Mouse (Mus musculus): ENCODE results near the gene Coa3. TPM values are rescaled to one million over a fixed set of nuclear protein-coding genes. Genes with fewer than 3 reads are reported as not detected.

Gene Coa3
- polyA plus RNA-seq, 1 experiment from 2014 or later: 201 TPM

DNA sequence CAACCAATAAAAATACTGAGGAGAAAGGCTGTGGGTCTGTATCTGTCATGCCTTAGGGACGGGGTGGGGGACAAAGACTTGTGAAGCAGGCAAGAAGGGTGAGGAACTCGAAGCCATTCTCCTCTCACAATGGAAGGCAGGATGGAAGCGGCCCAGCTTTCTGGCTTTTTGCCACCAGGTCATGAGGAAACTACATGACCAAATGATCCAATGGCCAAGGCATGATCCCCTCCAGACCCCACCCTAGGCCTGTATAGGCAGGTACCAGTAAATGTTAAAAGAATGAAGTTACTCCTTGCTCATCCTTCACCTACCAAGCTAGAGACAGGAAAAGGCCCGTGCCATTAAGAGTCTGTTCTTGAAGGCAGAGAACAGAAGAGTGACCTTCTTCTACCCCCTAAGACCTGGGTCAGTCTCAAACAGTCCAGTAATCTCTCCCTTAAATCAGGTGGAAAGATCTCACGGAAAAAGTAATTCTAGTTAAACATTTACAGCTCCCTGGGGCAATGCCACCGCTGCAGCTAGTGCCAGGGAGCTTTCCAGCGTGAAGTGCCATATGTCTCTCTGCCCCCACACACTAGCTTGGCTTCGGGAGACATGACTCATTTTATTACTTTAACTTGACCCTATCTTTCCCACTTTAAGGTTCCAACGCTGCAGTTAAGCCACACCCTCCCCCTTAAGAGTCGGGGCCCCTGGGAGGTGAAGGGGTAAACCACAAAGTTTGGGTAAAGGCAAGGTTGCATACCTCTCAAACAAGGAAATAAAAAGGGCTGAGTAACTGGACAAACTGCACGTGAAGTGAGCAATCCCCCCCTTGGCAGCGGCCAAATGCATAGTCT is 1.3 kb downstream of the Coa3 start:
- H3K27me3 ChIP-seq (replicated peaks): no peaks in the 10 kb centered on the region
- H3K4me1 ChIP-seq: peaks cover 24% of the 10 kb centered on the region
- H3K9me3 ChIP-seq: no peaks in the 10 kb centered on the region
- peak overlapping the region; percentile 73 for H3K4me3 ChIP-seq
- H3K36me3 ChIP-seq: 0 out of 2 replicates have a peak, but pooled peaks cover 6% of the 10 kb centered on the region
- no peak for ATAC-seq (ENCODE audit: low FRiP score, low read depth)
- peak overlapping the region; percentile 93 for H3K4me2 ChIP-seq (replicated peaks)
- 65% methylated on average over 12 of the region's 12 CpGs for WGBS
- H3K27ac ChIP-seq: no peak overlapping the region
- peak overlapping the region; percentile 73 for H3K9ac ChIP-seq

DNA sequence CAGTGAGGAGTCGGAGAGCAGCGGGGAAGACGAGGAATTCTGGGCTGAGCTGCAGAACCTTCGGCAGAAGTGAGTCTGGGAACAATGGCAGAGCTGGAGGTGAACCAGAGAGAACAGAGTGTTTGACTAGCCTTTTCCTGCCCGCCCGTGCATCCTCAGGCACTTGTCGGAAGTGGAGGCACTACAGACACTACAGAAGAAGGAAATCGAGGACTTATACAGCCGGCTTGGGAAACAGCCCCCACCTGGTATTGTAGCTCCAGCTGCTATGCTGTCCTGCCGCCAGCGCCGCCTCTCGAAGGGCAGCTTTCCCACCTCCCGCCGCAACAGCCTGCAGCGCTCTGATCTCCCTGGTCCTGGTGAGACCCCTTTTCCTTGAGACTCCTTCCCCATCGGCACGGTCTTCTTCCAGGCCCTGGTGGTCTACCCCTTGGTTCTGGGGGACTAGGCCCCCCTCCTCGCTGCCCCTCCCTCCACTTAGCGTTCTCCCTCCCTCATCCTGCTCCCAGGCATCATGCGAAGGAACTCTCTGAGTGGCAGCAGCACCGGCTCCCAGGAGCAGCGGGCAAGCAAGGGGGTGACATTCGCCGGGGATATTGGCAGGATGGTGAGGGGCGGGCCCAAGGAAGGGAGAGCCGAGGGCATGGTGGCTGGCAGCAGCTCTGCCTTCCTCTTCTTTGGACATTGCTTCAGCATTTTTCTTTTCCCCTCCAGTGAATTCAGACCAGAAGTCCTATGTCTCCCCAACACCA is 2.4 kb downstream of the Coa3 start:
- Histone ChIP-seq H3K4me2 (replicated peaks) (peak overlapping the region; percentile 93), H3K4me3 (0 out of 2 replicates have a peak overlapping the region, but pooled peaks have one; percentile 1), H3K9ac (peak overlapping the region; percentile 40), H3K4me1 (peaks cover 24% of the 10 kb centered on the region), H3K36me3 (0 out of 2 replicates have a peak, but pooled peaks cover 6% of the 10 kb centered on the region), H3K9me3 (no peaks in the 10 kb centered on the region), H3K27me3 (replicated peaks) (no peaks in the 10 kb centered on the region), H3K27ac (no peak overlapping the region)
- 29% methylated on average over 27 of the region's 27 CpGs for WGBS
- no peak for ATAC-seq (ENCODE audit: low FRiP score, low read depth)

DNA sequence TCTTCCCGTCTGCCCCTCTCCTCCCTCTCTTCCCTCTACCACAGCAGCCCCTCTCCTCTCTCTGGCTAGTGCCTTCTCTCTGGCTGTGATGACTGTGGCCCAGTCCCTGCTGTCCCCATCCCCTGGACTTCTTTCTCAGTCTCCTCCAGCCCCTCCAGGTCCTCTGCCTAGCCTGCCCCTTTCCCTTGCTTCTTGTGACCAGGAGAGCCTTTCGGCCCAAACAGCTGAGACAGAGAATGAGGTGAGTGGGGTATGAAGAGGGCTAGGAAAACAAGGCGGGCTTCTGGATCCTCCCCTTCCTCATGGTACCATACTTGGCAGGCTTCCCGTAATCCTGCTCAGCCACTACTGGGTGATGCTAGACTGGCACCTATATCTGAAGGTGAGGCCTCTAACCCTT is 3.6 kb downstream of the Coa3 start:
- Histone ChIP-seq H3K36me3 (0 out of 2 replicates have a peak, but pooled peaks cover 6% of the 10 kb centered on the region), H3K9me3 (no peaks in the 10 kb centered on the region), H3K27ac (no peak overlapping the region), H3K4me3 (no peak overlapping the region), H3K27me3 (replicated peaks) (no peaks in the 10 kb centered on the region), H3K4me1 (peaks cover 24% of the 10 kb centered on the region), H3K4me2 (replicated peaks) (no peak overlapping the region), H3K9ac (no peak overlapping the region)
- WGBS: 74% methylated on average over 4 of the region's 4 CpGs
- ATAC-seq (ENCODE audit: low FRiP score, low read depth): no peak

- H3K27me3 ChIP-seq (replicated peaks): peaks cover 12% of the 10 kb centered on the region; the same call in 1 of the 2 replicates
- H3K36me3 ChIP-seq: 0 out of 2 replicates have a peak, but pooled peaks cover 6% of the 10 kb centered on the region
- no peak overlapping the region for H3K4me2 ChIP-seq (replicated peaks)
- ATAC-seq (ENCODE audit: low FRiP score, low read depth): no peak
- no peaks in the 10 kb centered on the region for H3K9me3 ChIP-seq
- H3K4me1 ChIP-seq: peaks cover 15% of the 10 kb centered on the region
- H3K9ac ChIP-seq: no peak overlapping the region
- no peak overlapping the region for H3K4me3 ChIP-seq
- H3K27ac ChIP-seq: no peak overlapping the region
- 86% methylated on average over 3 of the region's 3 CpGs for WGBS
These were observed 6.5 kb downstream of the Coa3 start for GRCm38 (mm10) chr11:101272446-101272845.

- no peak overlapping the region for H3K4me3 ChIP-seq
- WGBS: 38% methylated on average over 10 of the region's 10 CpGs
- H3K27me3 ChIP-seq (replicated peaks): peaks cover 33% of the 10 kb centered on the region
- H3K9ac ChIP-seq: no peak overlapping the region
- ATAC-seq (ENCODE audit: low FRiP score, low read depth): no peak
- H3K9me3 ChIP-seq: no peaks in the 10 kb centered on the region
- no peaks in the 10 kb centered on the region for H3K36me3 ChIP-seq
- no peak overlapping the region for H3K4me2 ChIP-seq (replicated peaks)
- H3K4me1 ChIP-seq: peaks cover 7% of the 10 kb centered on the region
- H3K27ac ChIP-seq: no peak overlapping the region
These were observed 9.3 kb downstream of the Coa3 start for GRCm38 (mm10) chr11:101269577-101270116.

GRCm38 (mm10) chr11:101265906-101266305 is 13.0 kb downstream of the Coa3 start:
- Histone ChIP-seq H3K4me2 (replicated peaks) (no peak overlapping the region), H3K9ac (no peak overlapping the region), H3K36me3 (no peaks in the 10 kb centered on the region), H3K4me1 (peaks cover 33% of the 10 kb centered on the region), H3K4me3 (no peak overlapping the region), H3K27me3 (replicated peaks) (peaks cover 69% of the 10 kb centered on the region), H3K27ac (no peak overlapping the region), H3K9me3 (no peaks in the 10 kb centered on the region)
- ATAC-seq (ENCODE audit: low FRiP score, low read depth): no peak
- WGBS: 31% methylated on average over 6 of the region's 6 CpGs

GRCm38 (mm10) chr11:101264954-101265471 is 13.9 kb downstream of the Coa3 start:
- Histone ChIP-seq H3K9ac (peak overlapping the region; percentile 22; the same call in 1 of the 2 replicates), H3K27ac (no peak overlapping the region), H3K36me3 (no peaks in the 10 kb centered on the region), H3K4me3 (peak overlapping the region; percentile 27), H3K27me3 (replicated peaks) (peaks cover 71% of the 10 kb centered on the region), H3K4me1 (peaks cover 42% of the 10 kb centered on the region), H3K4me2 (replicated peaks) (peak overlapping the region; percentile 61), H3K9me3 (no peaks in the 10 kb centered on the region)
- 2% methylated on average over 31 of the region's 31 CpGs for WGBS
- ATAC-seq (ENCODE audit: low FRiP score, low read depth): no peak

- Histone ChIP-seq H3K27me3 (replicated peaks) (peaks cover 69% of the 10 kb centered on the region), H3K27ac (no peak overlapping the region), H3K4me3 (no peak overlapping the region), H3K9me3 (no peaks in the 10 kb centered on the region), H3K9ac (no peak overlapping the region), H3K4me2 (replicated peaks) (peak overlapping the region; percentile 95; the same call in 1 of the 2 replicates), H3K4me1 (peaks cover 53% of the 10 kb centered on the region), H3K36me3 (no peaks in the 10 kb centered on the region; the same call in 1 of the 2 replicates)
- no peak for ATAC-seq (ENCODE audit: low FRiP score, low read depth)
- WGBS: 5% methylated on average over 3 of the region's 3 CpGs
These were observed 15.0 kb downstream of the Coa3 start for GRCm38 (mm10) chr11:101263989-101264280.

- Histone ChIP-seq H3K4me2 (replicated peaks) (peak overlapping the region; percentile 95), H3K27ac (no peak overlapping the region), H3K36me3 (peaks cover 4% of the 10 kb centered on the region; the same call in 1 of the 2 replicates), H3K27me3 (replicated peaks) (peaks cover 64% of the 10 kb centered on the region), H3K4me3 (no peak overlapping the region), H3K9me3 (no peaks in the 10 kb centered on the region), H3K4me1 (peaks cover 58% of the 10 kb centered on the region), H3K9ac (no peak overlapping the region)
- 3% methylated on average over 32 of the region's 32 CpGs for WGBS
- ATAC-seq (ENCODE audit: low FRiP score, low read depth): no peak
These were observed 15.6 kb downstream of the Coa3 start for GRCm38 (mm10) chr11:101263138-101263988.

GRCm38 (mm10) chr11:101262272-101262967 is 16.5 kb downstream of the Coa3 start:
- ATAC-seq (ENCODE audit: low FRiP score, low read depth): no peak
- Histone ChIP-seq H3K36me3 (peaks cover 4% of the 10 kb centered on the region; the same call in 1 of the 2 replicates), H3K4me1 (peaks cover 58% of the 10 kb centered on the region), H3K27ac (no peak overlapping the region), H3K9me3 (no peaks in the 10 kb centered on the region), H3K9ac (no peak overlapping the region), H3K27me3 (replicated peaks) (peaks cover 59% of the 10 kb centered on the region), H3K4me2 (replicated peaks) (peak overlapping the region; percentile 95), H3K4me3 (peak overlapping the region; percentile 45)
- 1% methylated on average over 24 of the region's 24 CpGs for WGBS
